Mouse (Mus musculus): ENCODE measurements around the gene Rps24.

Rps24 gene

GRCm38 (mm10) chr14:24512527-24513161 is 25.7 kb downstream of the Rps24 start:
- DNase-seq (ENCODE audit: low spot score in 2 of 2) = no peak

GRCm38 (mm10) chr14:24521597-24521996 is 34.7 kb downstream of the Rps24 start:
- DNase-seq (ENCODE audit: low spot score in 2 of 2) = no peak

GRCm38 (mm10) chr14:24525137-24525536 is 38.2 kb downstream of the Rps24 start:
- no peak for DNase-seq (ENCODE audit: low spot score in 2 of 2)

GRCm38 (mm10) chr14:24525677-24526415 is 38.9 kb downstream of the Rps24 start:
- no peak for DNase-seq (ENCODE audit: low spot score in 2 of 2)

GRCm38 (mm10) chr14:24526440-24526839 is 39.5 kb downstream of the Rps24 start:
- DNase-seq (ENCODE audit: low spot score in 2 of 2) = no peak

GRCm38 (mm10) chr14:24530228-24530627 is 43.3 kb downstream of the Rps24 start:
- DNase-seq (ENCODE audit: low spot score in 2 of 2) = no peak

GRCm38 (mm10) chr14:24534865-24535545 is 48.1 kb downstream of the Rps24 start:
- no peak for DNase-seq (ENCODE audit: low spot score in 2 of 2)

- peak in 1 of 2 experiments; percentile 68 for DNase-seq (ENCODE audit: low spot score in 2 of 2)
Measured at GRCm38 (mm10) chr14:24542901-24543300, 56.0 kb downstream of the Rps24 start.

- peak in 1 of 2 experiments; percentile 50 for DNase-seq (ENCODE audit: low spot score in 2 of 2)
Measured at GRCm38 (mm10) chr14:24544057-24544456, 57.1 kb downstream of the Rps24 start.
